Mouse (Mus musculus) cerebellum, adult 2 months (tissue): ENCODE data around the gene Gm13276.
"Not testable (repeated sequence)": the region's sequence is repeated elsewhere in the genome, so short reads cannot be mapped to it uniquely, and the experiment has no call there.

ENCODE experiments used
- CTCF ChIP-seq: fragments of 200-500 bp; IDR thresholded peaks from 2 replicates; pipeline ENCODE4 v1.5.1; 2011; ENCODE audit warnings: low read depth, mild to moderate bottlenecking, control low read depth, low read length, moderate library complexity, borderline replicate concordance; ENCODE audit not compliant: insufficient read depth
- POLR2A ChIP-seq: fragments of 200-500 bp; IDR thresholded peaks from 2 replicates; pipeline ENCODE4 v1.6.1; 2011; ENCODE audit warnings: low read length, control low read depth, borderline replicate concordance; ENCODE audit not compliant: insufficient read depth

GRCm38 (mm10) chr4:88779550-88779949, 6.0 kb upstream of the Gm13276 start, which contains the start of gene Gm13272:
- not testable (repeated sequence) for TF ChIP-seq CTCF, POLR2A
